Mouse (Mus musculus): ENCODE measurements around the gene Nudt1. TPM values are rescaled to one million over a fixed set of nuclear protein-coding genes. Genes with fewer than 3 reads are reported as not detected.

Nudt1 gene
- polyA plus RNA-seq, 1 experiment: 20.4 TPM

DNA sequence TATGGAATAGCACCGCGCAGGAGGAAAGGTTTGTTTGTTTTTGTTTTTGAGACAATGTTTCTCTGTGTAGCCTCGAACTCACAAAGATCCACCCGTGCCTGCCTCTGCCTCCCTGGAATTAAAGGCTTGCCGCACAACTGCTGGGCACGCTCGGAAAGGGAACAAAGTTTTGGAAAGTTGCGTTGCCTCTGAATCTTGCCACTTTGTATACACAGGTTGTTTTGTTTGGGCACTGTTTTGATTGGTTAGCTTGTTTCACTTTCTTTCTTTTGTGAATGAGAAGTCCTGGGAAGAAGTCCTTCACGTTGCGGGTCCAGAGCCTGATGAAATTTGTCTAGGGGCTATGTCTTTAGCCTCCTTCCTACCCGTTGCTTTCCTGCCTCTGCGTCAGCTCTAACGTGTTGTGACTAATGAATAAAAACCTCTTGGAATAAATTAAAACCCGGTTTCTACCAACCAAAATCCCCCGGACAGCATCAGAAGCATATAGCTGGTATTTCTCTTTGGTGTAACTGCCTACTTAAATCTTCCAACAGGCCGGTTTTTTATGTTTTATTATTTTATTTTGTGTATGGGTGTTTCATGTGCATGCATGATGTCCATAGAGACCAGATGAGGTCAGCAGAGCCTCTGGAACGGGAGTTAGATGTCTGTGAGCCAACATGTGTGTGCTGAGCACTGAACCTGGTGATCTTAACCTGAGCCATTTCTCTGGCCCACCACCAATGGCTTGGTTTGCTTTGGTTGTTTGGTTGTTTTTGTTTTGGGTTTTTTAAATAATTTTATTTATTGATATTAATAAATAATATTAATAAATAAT is 510 bp downstream of the Nudt1 start:
- H3K27me3 ChIP-seq (replicated peaks; ENCODE audit: control insufficient read depth, insufficient read depth, low read length): no peaks in the 10 kb centered on the region
- TF ChIP-seq CTCF (conservative IDR thresholded peaks at IDR 0.05; ENCODE audit: insufficient read depth, insufficient read length, low read depth, low read length) (peak; percentile 33; the same call in 1 of the 2 replicates), POLR2A (IDR thresholded peaks at IDR 0.05; ENCODE audit: low read depth, low read length) (no peak)
- DNase-seq: no peak
- no peaks in the 10 kb centered on the region for H3K36me3 ChIP-seq (ENCODE audit: control insufficient read depth, insufficient read depth, low read length)
- no peaks in the 10 kb centered on the region; the same call in 1 of the 2 replicates for H3K4me1 ChIP-seq (ENCODE audit: control insufficient read depth, insufficient read depth, low read length)
- under 1% methylated on average over 17 of the region's 17 CpGs for WGBS
- H3K4me3 ChIP-seq (ENCODE audit: insufficient read depth, low read depth, low read length): peak overlapping the region; percentile 93
- peak overlapping the region; percentile 74 for H3K27ac ChIP-seq (ENCODE audit: insufficient read depth, low read depth, low read length)

DNA sequence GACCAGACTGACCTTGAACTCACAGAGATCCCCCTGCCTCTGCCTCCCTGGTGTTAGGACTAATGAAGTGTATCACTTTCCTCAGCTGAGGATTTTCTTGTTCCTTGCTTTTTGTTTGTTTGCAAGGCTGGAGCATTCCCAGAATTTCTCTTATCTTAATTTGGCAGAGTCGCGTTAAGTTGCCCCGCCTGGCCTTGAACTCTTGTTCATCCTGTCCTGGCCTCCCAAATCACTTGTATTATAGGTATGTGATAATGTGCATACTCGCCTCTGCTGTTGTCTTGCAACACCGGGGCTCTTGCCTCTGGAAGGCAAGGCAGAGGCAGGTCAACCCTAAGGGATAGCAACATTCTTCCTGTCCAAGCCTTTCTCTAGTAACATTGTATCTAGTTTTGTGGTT is 2.6 kb downstream of the Nudt1 start:
- Histone ChIP-seq H3K36me3 (ENCODE audit: control insufficient read depth, insufficient read depth, low read length) (no peaks in the 10 kb centered on the region), H3K27me3 (replicated peaks; ENCODE audit: control insufficient read depth, insufficient read depth, low read length) (no peaks in the 10 kb centered on the region), H3K27ac (ENCODE audit: insufficient read depth, low read depth, low read length) (no peak overlapping the region), H3K4me1 (ENCODE audit: control insufficient read depth, insufficient read depth, low read length) (no peaks in the 10 kb centered on the region; the same call in 1 of the 2 replicates), H3K4me3 (ENCODE audit: insufficient read depth, low read depth, low read length) (no peak overlapping the region)
- DNase-seq: no peak
- TF ChIP-seq POLR2A (IDR thresholded peaks at IDR 0.05; ENCODE audit: low read depth, low read length) (no peak), CTCF (conservative IDR thresholded peaks at IDR 0.05; ENCODE audit: insufficient read depth, insufficient read length, low read depth, low read length) (no peak)
- WGBS: 90% methylated on average over 5 of the region's 5 CpGs

DNA sequence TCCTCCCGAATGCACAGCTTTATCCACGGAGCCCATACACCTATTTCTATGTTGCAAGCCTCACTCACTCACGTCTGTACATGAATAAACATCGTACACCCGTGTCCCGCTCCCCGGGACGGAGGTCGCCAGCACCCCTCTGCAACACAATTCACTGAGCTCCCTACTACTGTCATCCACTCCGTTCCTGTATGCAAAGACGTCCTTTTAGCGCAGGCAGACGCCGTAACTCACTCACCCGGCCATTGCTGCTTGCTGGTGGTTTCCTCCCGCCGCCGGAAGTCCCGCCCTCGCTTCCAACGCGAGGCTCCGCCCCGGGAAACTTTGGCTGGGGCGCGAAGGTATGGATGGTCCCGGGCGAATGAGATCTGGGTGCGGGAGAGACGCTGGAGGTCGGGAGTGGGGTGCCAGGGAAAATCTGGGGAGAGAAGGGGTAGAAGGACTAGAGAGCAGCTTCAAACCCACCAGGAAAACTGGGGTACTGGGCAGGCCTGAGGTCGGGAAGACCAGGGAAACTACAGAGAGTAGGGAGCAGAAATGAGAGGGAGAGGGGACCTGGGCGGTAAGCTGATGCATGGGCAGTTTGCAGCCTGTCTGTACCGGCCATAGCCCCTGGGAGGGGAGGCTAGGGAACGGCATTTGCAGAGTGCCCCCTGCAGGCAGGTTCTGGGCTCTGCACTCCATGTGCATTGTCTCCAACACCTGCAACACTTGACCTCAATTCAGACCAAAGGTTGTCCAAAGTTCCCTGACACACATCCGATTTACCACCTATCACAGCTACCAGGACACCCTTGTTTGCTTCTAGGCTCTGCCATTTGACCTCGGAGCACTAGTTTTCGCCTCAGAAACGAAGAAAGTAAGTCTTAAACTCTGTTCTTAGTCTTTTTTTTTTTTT is 10.4 kb downstream of the Nudt1 start, which contains the start of gene Mrm2:
Gene Mrm2 (minus strand): TSS at position 284 of the 898 bp plus-strand sequence.
- H3K27me3 ChIP-seq (replicated peaks; ENCODE audit: control insufficient read depth, insufficient read depth, low read length): no peaks in the 10 kb centered on the region
- under 1% methylated on average over 39 of the region's 39 CpGs for WGBS
- peak within 1 kb of the TSS; percentile 59 for H3K27ac ChIP-seq (ENCODE audit: insufficient read depth, low read depth, low read length)
- peak; percentile 88 for DNase-seq
- TF ChIP-seq POLR2A (IDR thresholded peaks at IDR 0.05; ENCODE audit: low read depth, low read length) (peak; percentile 18), CTCF (conservative IDR thresholded peaks at IDR 0.05; ENCODE audit: insufficient read depth, insufficient read length, low read depth, low read length) (peak; percentile 86)
- peak within 1 kb of the TSS; percentile 94 for H3K4me3 ChIP-seq (ENCODE audit: insufficient read depth, low read depth, low read length)
- peaks cover 11% of the 10 kb centered on the region; the same call in 1 of the 2 replicates for H3K4me1 ChIP-seq (ENCODE audit: control insufficient read depth, insufficient read depth, low read length)
- no peaks in the 10 kb centered on the region for H3K36me3 ChIP-seq (ENCODE audit: control insufficient read depth, insufficient read depth, low read length)

DNA sequence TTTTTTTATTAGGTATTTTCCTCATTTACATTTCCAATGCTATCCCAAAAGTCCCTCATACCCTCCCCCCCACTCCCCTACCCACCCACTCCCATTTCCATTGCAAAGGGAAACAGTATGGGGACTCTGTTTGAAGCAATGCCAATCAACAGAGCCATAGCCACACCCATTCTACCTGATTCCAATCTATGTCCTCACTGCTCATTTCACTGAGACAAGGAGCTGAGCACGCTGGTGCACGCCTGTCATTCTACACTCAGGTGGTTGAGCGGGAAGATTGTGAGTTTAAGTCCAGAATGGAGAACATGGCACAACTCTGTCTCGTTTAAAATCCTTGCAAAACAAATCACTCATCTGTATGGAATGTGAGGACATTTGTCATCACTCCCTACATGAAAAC is 11.1 kb downstream of the Nudt1 start:
- Histone ChIP-seq H3K27me3 (replicated peaks; ENCODE audit: control insufficient read depth, insufficient read depth, low read length) (no peaks in the 10 kb centered on the region), H3K4me1 (ENCODE audit: control insufficient read depth, insufficient read depth, low read length) (peaks cover 11% of the 10 kb centered on the region; the same call in 1 of the 2 replicates), H3K4me3 (ENCODE audit: insufficient read depth, low read depth, low read length) (no peak overlapping the region), H3K27ac (ENCODE audit: insufficient read depth, low read depth, low read length) (no peak overlapping the region), H3K36me3 (ENCODE audit: control insufficient read depth, insufficient read depth, low read length) (no peaks in the 10 kb centered on the region)
- 50% methylated on average over 4 of the region's 4 CpGs for WGBS
- no peak for TF ChIP-seq CTCF (conservative IDR thresholded peaks at IDR 0.05; ENCODE audit: insufficient read depth, insufficient read length, low read depth, low read length)
- no peak for TF ChIP-seq POLR2A (IDR thresholded peaks at IDR 0.05; ENCODE audit: low read depth, low read length)
- no peak for DNase-seq

DNA sequence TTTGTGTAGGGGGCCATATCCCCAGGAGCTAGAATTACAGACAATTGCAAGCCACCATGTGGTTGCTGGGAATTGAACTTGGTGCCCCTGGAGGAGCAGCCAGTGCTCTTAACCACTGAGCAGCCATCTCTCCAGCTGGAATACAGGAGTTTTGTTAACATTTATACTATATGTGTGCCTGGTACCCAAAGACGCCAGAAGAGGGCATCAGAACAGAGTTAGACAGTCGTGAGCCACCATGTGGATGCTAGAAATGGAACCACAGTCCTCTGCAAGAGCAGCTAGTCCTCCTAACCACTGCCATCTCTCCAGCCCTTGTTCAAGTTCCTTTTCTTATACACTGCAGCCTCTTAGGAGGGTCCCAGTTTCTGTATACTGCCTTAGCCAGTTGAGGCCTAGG is 12.2 kb downstream of the Nudt1 start:
- TF ChIP-seq POLR2A (IDR thresholded peaks at IDR 0.05; ENCODE audit: low read depth, low read length): no peak
- TF ChIP-seq CTCF (conservative IDR thresholded peaks at IDR 0.05; ENCODE audit: insufficient read depth, insufficient read length, low read depth, low read length): peak; percentile 41
- H3K4me3 ChIP-seq (ENCODE audit: insufficient read depth, low read depth, low read length): no peak overlapping the region

DNA sequence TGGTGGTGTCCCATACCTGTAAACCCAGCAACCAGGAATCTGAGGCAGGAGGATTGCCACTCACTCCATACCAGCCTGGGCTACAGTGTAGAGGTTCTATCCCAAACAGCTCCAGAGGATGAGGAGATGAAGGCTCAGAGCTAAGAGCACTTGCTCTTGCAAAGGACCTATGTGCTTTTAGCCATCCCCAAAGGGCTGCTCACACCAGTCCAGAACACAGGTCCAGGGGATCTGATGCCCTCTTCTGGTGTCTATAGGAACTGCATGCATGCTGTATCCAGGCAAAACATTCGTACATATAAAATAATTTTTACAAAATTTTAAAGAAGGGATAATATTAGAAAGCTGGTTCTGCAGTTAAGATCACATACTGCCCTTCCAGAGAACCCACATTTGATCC is 15.2 kb downstream of the Nudt1 start:
- no peaks in the 10 kb centered on the region for H3K27me3 ChIP-seq (replicated peaks; ENCODE audit: control insufficient read depth, insufficient read depth, low read length)
- H3K4me3 ChIP-seq (ENCODE audit: insufficient read depth, low read depth, low read length): no peak overlapping the region
- TF ChIP-seq POLR2A (IDR thresholded peaks at IDR 0.05; ENCODE audit: low read depth, low read length) (no peak), CTCF (conservative IDR thresholded peaks at IDR 0.05; ENCODE audit: insufficient read depth, insufficient read length, low read depth, low read length) (peak; percentile 66)
- no peak overlapping the region for H3K27ac ChIP-seq (ENCODE audit: insufficient read depth, low read depth, low read length)
- H3K36me3 ChIP-seq (ENCODE audit: control insufficient read depth, insufficient read depth, low read length): peaks cover 1% of the 10 kb centered on the region; the same call in 1 of the 2 replicates
- peaks cover 4% of the 10 kb centered on the region; the same call in 1 of the 2 replicates for H3K4me1 ChIP-seq (ENCODE audit: control insufficient read depth, insufficient read depth, low read length)
- DNase-seq: peak; percentile 48
- 71% methylated on average over 1 of the region's 1 CpGs for WGBS

More for the DNA sequence above, 12.2 kb downstream of the Nudt1 start:
- DNase-seq: peak; percentile 38
- H3K4me1 ChIP-seq (ENCODE audit: control insufficient read depth, insufficient read depth, low read length): peaks cover 11% of the 10 kb centered on the region; the same call in 1 of the 2 replicates
- H3K27me3 ChIP-seq (replicated peaks; ENCODE audit: control insufficient read depth, insufficient read depth, low read length): no peaks in the 10 kb centered on the region
- no peak overlapping the region for H3K27ac ChIP-seq (ENCODE audit: insufficient read depth, low read depth, low read length)
- no peaks in the 10 kb centered on the region for H3K36me3 ChIP-seq (ENCODE audit: control insufficient read depth, insufficient read depth, low read length)
- whole genome bisulfite sequencing: 50% methylated on average over 2 of the region's 2 CpGs
